Mouse (Mus musculus): ENCODE results near the gene Cplx2. TPM values are rescaled to one million over a fixed set of nuclear protein-coding genes. Genes with fewer than 3 reads are reported as not detected.

The Cplx2 gene
- polyA plus RNA-seq, 1 experiment = 13.2 TPM

DNA sequence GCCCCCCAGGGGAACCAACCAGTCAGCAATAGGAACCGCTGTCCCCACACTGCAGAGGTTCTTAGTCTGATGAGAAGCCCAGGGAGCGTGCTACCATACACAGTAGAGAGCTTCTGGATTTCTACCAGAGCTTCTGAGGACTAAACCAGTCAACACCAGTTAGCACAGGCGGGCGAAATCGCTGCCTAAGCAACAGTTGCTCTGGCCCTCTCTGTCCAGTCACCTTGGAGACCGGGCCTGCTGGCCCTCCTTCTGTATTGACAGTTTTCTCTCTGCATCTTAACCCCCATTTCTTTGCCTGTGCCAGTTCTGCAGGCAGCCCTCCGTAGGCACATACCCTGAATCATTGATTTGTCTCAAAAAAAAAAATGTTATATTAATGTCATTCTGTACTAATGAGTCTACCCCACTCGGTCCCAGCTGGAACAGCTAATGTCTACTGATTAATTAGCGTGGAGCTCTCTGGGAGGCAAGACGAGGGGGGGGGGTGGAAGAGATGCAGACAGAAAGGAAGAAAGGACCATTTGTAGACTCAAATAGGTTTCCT is 47.7 kb downstream of the Cplx2 start:
- H3K4me1 ChIP-seq (ENCODE audit: control insufficient read depth, insufficient read depth, low read length) = no peaks in the 10 kb centered on the region
- no peak overlapping the region for H3K4me3 ChIP-seq (ENCODE audit: insufficient read depth, low read length)
- no peak overlapping the region for H3K27ac ChIP-seq (ENCODE audit: insufficient read depth, low read length)
- TF ChIP-seq CTCF (IDR thresholded peaks at IDR 0.05; ENCODE audit: borderline replicate concordance, insufficient read depth, low read length) (no peak), POLR2A (IDR thresholded peaks at IDR 0.05; ENCODE audit: low read depth, low read length) (no peak)

DNA sequence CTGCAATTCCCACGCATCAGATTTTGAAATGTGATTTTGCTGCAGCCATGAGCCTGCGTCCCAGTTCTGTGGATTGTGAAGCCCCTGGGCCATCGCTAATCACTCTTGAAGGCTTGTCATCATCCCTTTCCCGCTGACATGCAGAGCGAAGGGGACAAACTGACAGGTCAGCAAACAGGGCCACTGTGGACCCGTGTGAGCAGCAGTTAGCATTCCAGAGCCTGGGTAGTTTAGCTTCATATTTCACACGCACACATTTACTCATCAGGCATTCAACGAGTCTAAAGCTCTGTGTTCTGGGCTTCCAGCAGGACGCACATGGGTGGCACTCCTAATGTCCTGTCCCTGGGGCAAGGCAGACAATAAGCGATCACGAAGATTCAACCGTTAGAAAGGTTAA is 49.1 kb downstream of the Cplx2 start:
- no peak overlapping the region for H3K4me3 ChIP-seq (ENCODE audit: insufficient read depth, low read length)
- H3K27ac ChIP-seq (ENCODE audit: insufficient read depth, low read length) = no peak overlapping the region
- TF ChIP-seq CTCF (IDR thresholded peaks at IDR 0.05; ENCODE audit: borderline replicate concordance, insufficient read depth, low read length) = no peak
- H3K4me1 ChIP-seq (ENCODE audit: control insufficient read depth, insufficient read depth, low read length) = no peaks in the 10 kb centered on the region

DNA sequence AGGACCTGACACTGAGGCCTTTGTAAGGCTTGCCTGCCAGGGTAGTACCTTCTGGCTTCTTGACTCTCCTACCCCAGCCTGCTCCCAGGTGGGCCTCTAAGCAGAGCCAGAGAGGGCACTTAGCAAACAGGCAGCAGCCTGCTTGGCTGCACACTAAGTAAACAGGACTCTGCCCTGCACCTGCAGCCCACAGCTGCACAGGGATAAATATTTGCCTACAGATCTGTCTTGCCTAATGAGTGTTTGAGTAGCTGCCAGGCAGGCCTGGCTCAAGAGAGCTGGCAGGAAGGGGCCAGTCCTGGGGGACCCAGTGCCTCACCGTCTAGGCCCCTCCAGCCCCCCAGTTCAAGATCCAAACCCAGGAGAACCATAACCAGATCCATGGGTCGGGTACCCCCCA is 54.1 kb downstream of the Cplx2 start:
- Histone ChIP-seq H3K27ac (ENCODE audit: insufficient read depth, low read length) (no peak overlapping the region), H3K4me3 (ENCODE audit: insufficient read depth, low read length) (no peak overlapping the region), H3K4me1 (ENCODE audit: control insufficient read depth, insufficient read depth, low read length) (no peaks in the 10 kb centered on the region)
- TF ChIP-seq POLR2A (IDR thresholded peaks at IDR 0.05; ENCODE audit: low read depth, low read length) (no peak), CTCF (IDR thresholded peaks at IDR 0.05; ENCODE audit: borderline replicate concordance, insufficient read depth, low read length) (no peak)

GRCm38 (mm10) chr13:54426781-54427655 is 55.9 kb downstream of the Cplx2 start:
- Histone ChIP-seq H3K27ac (ENCODE audit: insufficient read depth, low read length) (no peak overlapping the region), H3K4me1 (ENCODE audit: control insufficient read depth, insufficient read depth, low read length) (no peaks in the 10 kb centered on the region), H3K4me3 (ENCODE audit: insufficient read depth, low read length) (no peak overlapping the region)
- TF ChIP-seq POLR2A (IDR thresholded peaks at IDR 0.05; ENCODE audit: low read depth, low read length) = no peak
- no peak for TF ChIP-seq CTCF (IDR thresholded peaks at IDR 0.05; ENCODE audit: borderline replicate concordance, insufficient read depth, low read length)

DNA sequence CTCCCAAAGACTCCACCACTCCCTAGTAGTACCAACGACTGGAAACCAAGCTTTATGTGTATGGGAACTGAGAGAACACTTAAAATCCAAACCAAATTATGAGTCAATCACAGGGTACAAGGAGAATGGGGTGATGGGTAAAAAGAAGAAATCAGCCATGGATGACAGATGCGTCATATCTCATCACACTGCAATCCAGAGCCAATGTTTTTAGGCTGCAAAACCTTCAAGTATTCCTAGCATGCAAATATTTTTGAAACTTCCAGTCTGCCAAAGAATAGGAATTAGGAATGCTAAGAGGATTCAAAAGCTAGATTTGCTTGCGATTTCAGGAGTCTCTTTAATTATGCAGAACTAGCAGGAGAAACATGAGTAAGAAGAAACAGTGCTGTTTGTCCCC is 57.6 kb downstream of the Cplx2 start:
- TF ChIP-seq CTCF (IDR thresholded peaks at IDR 0.05; ENCODE audit: borderline replicate concordance, insufficient read depth, low read length) = no peak
- H3K27ac ChIP-seq (ENCODE audit: insufficient read depth, low read length) = no peak overlapping the region
- H3K4me3 ChIP-seq (ENCODE audit: insufficient read depth, low read length) = no peak overlapping the region
- no peaks in the 10 kb centered on the region for H3K4me1 ChIP-seq (ENCODE audit: control insufficient read depth, insufficient read depth, low read length)

GRCm38 (mm10) chr13:54430051-54430450 is 58.9 kb downstream of the Cplx2 start:
- no peaks in the 10 kb centered on the region for H3K4me1 ChIP-seq (ENCODE audit: control insufficient read depth, insufficient read depth, low read length)
- no peak overlapping the region for H3K27ac ChIP-seq (ENCODE audit: insufficient read depth, low read length)
- no peak for TF ChIP-seq POLR2A (IDR thresholded peaks at IDR 0.05; ENCODE audit: low read depth, low read length)
- no peak for TF ChIP-seq CTCF (IDR thresholded peaks at IDR 0.05; ENCODE audit: borderline replicate concordance, insufficient read depth, low read length)
- no peak overlapping the region for H3K4me3 ChIP-seq (ENCODE audit: insufficient read depth, low read length)

DNA sequence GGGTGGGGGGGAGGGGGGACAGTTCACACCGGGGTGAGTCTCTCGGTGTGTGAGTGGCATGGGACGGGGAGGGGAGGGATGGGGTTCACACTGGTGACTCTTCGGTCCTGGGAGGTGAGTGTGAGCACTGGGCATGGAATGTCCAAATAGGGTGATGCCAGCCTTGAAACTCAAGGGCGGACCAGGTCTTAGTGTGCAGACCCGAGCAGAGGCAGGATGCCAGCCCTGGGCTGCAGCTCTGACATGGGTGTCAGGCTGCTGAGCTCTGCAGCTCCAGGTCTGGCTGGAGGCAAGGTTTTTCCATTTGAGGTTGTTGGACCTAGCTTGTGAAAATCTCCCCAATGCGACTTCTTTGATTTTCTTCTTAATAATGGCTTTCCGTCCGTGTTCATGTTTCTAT is 60.0 kb downstream of the Cplx2 start:
- TF ChIP-seq POLR2A (IDR thresholded peaks at IDR 0.05; ENCODE audit: low read depth, low read length) = no peak
- TF ChIP-seq CTCF (IDR thresholded peaks at IDR 0.05; ENCODE audit: borderline replicate concordance, insufficient read depth, low read length) = no peak
- Histone ChIP-seq H3K27ac (ENCODE audit: insufficient read depth, low read length) (no peak overlapping the region), H3K4me1 (ENCODE audit: control insufficient read depth, insufficient read depth, low read length) (no peaks in the 10 kb centered on the region), H3K4me3 (ENCODE audit: insufficient read depth, low read length) (no peak overlapping the region)

Other genes starting within 250 kb of the Cplx2 start
- not detected in 2 replicates for gene Hrh2, start 179.2 kb upstream of the Cplx2 start, polyA plus RNA-seq (2011; ENCODE audit: insufficient read length, low read depth, missing spikeins)
- gene Thoc3, start 97.5 kb downstream of the Cplx2 start, polyA plus RNA-seq (2011; ENCODE audit: insufficient read length, low read depth, missing spikeins) = 27.8 and 33.2 TPM in 2 replicates
- gene Simc1, start 132.4 kb downstream of the Cplx2 start, polyA plus RNA-seq (2011; ENCODE audit: insufficient read length, low read depth, missing spikeins) = 16.1 and 18.4 TPM in 2 replicates
- gene 4833439L19Rik, start 194.1 kb downstream of the Cplx2 start, polyA plus RNA-seq (2011; ENCODE audit: insufficient read length, low read depth, missing spikeins) = 73.4 and 74.2 TPM in 2 replicates
- 12.2 and 13.2 TPM in 2 replicates for gene Arl10, start 203.7 kb downstream of the Cplx2 start, polyA plus RNA-seq (2011; ENCODE audit: insufficient read length, low read depth, missing spikeins)
- 28.9 and 36.4 TPM in 2 replicates for gene Nop16, start 218.7 kb downstream of the Cplx2 start, polyA plus RNA-seq (2011; ENCODE audit: insufficient read length, low read depth, missing spikeins)
- 79.3 and 118 TPM in 2 replicates for gene Higd2a, start 218.9 kb downstream of the Cplx2 start, polyA plus RNA-seq (2011; ENCODE audit: insufficient read length, low read depth, missing spikeins)
- gene Cltb, start 240.0 kb downstream of the Cplx2 start, polyA plus RNA-seq (2011; ENCODE audit: insufficient read length, low read depth, missing spikeins) = 44.8 and 56.1 TPM in 2 replicates

All from embryonic fibroblast, embryonic 13.5 days (primary cell).